Mouse (Mus musculus) small intestine, adult 2 months (tissue): Measurements from ENCODE around the gene Nck1. TPM values are rescaled to one million over a fixed set of nuclear protein-coding genes. Genes with fewer than 3 reads are reported as not detected.

Experiments
- H3K27ac ChIP-seq: fragments of 200-500 bp; 2 replicates; pipeline ENCODE4 v1.5.1; 2012; ENCODE audit warnings: low read depth, low read length, control low read depth, inconsistent platforms; ENCODE audit not compliant: insufficient read depth
- H3K27me3 ChIP-seq: fragments of 200-500 bp; 2 replicates; pipeline ENCODE4 v1.6.1; 2012; ENCODE audit warnings: mild to moderate bottlenecking, moderate library complexity, low read length, inconsistent platforms; ENCODE audit not compliant: control insufficient read depth, insufficient read depth
- H3K36me3 ChIP-seq: fragments of 200-500 bp; 2 replicates; pipeline ENCODE4 v1.6.1; 2012; ENCODE audit warnings: mild to moderate bottlenecking, low read length, control low read depth, inconsistent platforms; ENCODE audit not compliant: control insufficient read depth, insufficient read depth
- H3K4me1 ChIP-seq: fragments of 200-500 bp; 2 replicates; pipeline ENCODE4 v1.6.1; 2012; ENCODE audit warnings: low read length, inconsistent platforms, mixed read lengths; ENCODE audit not compliant: control insufficient read depth, insufficient read depth, insufficient read length
- H3K4me3 ChIP-seq: fragments of 200-500 bp; 2 replicates; pipeline ENCODE4 v1.5.1; 2012; ENCODE audit warnings: low read depth, mild to moderate bottlenecking, control low read depth, inconsistent platforms, low read length, moderate library complexity
- CTCF ChIP-seq: fragments of 200-500 bp; IDR thresholded peaks from 2 replicates; pipeline ENCODE4 v1.5.1; 2012; ENCODE audit warnings: low read depth, mild to moderate bottlenecking, control low read depth, inconsistent platforms, low read length, moderate library complexity, mixed read lengths; ENCODE audit not compliant: insufficient replicate concordance, insufficient read length; ENCODE audit errors: extremely low read depth
- POLR2A ChIP-seq: fragments of 200-500 bp; IDR thresholded peaks from 2 replicates; pipeline ENCODE4 v1.6.1; 2012; ENCODE audit warnings: low read depth, mild to moderate bottlenecking, control low read depth, inconsistent platforms, low read length, moderate library complexity
- WGBS: fragments of 180-500 bp; shearing (Covaris S2); methylation state at CpG from one replicate; pipeline ENCODE4 v1.1.7; 2018; 5-methylcytosine and 5-hydroxymethylcytosine counted together
- polyA plus RNA-seq: library from polyadenylated mRNA; depleted of rRNA; stranded (reverse); fragments of >200 nt; gene quantifications from 2 replicates; pipeline ENCODE4 v1.2.3, GENCODE M21; 2012; rRNA removed

Nck1 gene
- 0.19 and 0.71 TPM in 2 replicates for polyA plus RNA-seq

DNA sequence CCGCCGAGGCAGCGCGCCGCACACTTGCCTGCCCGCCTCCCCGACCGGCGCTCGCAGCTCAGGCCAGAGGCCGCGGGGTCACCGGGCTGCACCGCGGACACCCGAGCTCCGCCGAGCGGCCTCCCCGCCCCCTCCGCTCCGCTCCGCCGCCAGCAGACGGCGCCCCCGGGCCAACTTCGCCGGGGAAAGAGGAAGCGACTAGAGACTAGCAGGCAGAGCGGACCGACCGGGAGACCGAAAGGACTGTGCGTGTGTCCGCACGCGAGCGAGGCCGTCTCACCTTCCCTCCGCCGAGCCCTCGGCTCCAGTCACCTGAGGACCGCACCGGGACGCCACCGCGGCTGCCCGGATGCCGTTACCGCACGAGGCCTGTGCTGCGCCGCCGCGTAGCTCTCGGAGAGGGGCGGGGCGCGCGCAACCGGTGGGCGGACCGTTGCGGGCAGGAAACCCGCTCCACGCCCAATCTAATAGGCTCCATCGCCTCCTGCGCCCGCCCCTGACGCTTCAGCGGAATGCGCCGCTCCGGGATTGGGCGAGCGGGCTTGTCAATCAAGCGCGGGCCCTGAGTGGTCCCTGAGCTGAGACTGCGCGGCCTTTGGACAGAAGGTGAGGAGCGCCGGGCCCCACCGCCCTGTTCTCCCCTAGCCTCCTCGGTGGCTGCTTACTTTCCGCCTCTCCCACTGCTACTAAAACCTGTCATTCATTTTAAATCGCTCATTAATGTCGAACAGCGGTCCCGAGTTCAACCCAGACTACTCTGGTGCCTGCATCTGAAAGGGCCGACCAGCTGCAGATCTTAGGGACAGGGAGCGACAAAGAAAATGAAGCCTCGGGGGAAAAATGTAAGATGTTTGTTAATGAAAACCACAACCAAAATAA lies at the start of gene Nck1:
Gene Nck1 (minus strand): TSS at position 420 of the 879 bp plus-strand sequence.
- Histone ChIP-seq H3K27ac (peak within 1 kb of the TSS; percentile 95), H3K36me3 (no peaks in the 10 kb centered on the region), H3K27me3 (no peaks in the 10 kb centered on the region), H3K4me3 (peak within 1 kb of the TSS; percentile 82), H3K4me1 (no peaks in the 10 kb centered on the region; the same call in 1 of the 2 replicates)
- TF ChIP-seq CTCF (peak; percentile 63), POLR2A (peak; percentile 83)
- under 1% methylated on average over 91 of the region's 93 CpGs for whole genome bisulfite sequencing

DNA sequence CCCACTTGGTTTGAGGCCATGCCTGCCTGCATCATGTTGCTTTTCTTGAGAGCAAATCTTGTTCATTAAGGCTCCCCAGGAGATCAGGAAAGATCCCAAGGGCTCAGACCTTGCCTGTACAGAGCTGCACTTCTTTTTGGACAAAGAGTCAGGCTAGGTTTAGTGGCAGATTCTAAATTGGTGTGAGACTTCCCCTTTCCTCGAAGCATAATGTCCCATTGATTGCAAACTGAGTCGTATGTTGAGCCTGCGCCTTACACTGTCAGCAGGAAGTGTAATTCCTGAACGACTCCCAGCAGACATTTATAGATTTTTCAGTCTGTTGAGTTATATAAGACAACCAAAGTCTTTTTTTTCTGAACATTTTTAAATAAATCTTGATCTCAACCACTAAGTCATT lies 44.5 kb upstream of the Nck1 start:
- H3K27ac ChIP-seq, result no peak overlapping the region
- H3K4me3 ChIP-seq, result no peak overlapping the region
- H3K36me3 ChIP-seq, result no peaks in the 10 kb centered on the region
- 45% methylated on average over 4 of the region's 4 CpGs for WGBS
- no peaks in the 10 kb centered on the region for H3K4me1 ChIP-seq
- TF ChIP-seq POLR2A (no peak), CTCF (no peak)
- no peaks in the 10 kb centered on the region for H3K27me3 ChIP-seq

DNA sequence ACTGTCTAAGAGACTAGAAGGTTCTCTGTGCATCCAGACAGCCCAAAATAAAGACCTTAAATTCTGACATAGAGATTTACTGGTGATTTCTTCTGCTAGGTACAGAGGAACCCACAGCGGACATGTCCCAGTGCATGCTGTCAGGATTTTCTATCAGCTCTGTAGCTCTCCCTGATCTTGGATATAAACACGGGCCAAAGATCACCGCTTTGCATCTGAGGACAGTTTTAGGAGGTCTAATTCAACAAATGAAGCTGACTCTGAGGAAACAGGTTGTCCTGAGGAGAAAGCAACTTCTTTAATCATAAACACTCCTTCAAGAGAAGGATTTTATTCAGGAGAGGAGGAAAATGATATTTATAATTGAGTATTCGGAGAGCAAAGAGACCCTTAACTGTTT lies 38.1 kb upstream of the Nck1 start:
- no peaks in the 10 kb centered on the region for H3K27me3 ChIP-seq
- H3K36me3 ChIP-seq, result no peaks in the 10 kb centered on the region
- 28% methylated on average over 4 of the region's 4 CpGs for WGBS
- peaks cover 11% of the 10 kb centered on the region for H3K4me1 ChIP-seq
- no peak overlapping the region for H3K4me3 ChIP-seq
- H3K27ac ChIP-seq, result 0 out of 2 replicates have a peak overlapping the region, but pooled peaks have one; percentile 46
- TF ChIP-seq POLR2A (no peak), CTCF (no peak)

DNA sequence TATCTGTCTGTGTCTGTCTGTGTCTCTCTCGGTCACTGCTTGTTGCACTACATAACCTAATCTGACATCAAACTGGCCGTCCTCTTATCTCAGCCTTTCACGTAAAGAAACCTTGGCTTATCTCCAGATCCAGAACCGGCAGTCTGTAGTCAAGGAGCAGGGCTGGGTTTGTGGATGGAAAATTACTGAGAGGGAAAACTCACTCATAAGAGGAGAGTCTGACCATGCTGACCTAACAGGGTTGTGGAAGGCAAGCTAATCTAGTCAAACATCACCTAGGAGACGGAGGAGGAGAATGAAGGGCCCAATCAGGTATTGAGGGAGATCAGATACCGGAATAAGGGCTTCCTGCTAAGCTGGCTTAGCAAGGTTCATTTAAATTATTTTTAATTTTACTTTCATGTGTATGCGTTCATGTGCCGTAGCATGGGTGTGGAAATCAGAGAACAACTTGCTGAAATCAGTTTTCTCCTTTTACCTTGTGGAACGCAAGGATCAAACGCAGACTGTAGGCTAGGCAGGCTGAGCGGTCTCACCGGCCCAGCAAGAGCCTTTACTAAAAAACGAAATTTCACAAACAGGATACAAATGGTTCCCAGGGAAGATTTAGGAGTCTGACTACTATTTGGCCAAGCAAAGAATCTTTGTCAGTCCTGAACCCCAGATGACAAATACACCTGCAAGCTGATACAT lies 37.1 kb upstream of the Nck1 start:
- Histone ChIP-seq H3K36me3 (no peaks in the 10 kb centered on the region), H3K27ac (peak overlapping the region; percentile 46), H3K4me1 (peaks cover 11% of the 10 kb centered on the region), H3K4me3 (peak overlapping the region; percentile 13; the same call in 1 of the 2 replicates), H3K27me3 (no peaks in the 10 kb centered on the region)
- 21% methylated on average over 13 of the region's 13 CpGs for WGBS
- TF ChIP-seq POLR2A, result no peak
- TF ChIP-seq CTCF, result no peak

DNA sequence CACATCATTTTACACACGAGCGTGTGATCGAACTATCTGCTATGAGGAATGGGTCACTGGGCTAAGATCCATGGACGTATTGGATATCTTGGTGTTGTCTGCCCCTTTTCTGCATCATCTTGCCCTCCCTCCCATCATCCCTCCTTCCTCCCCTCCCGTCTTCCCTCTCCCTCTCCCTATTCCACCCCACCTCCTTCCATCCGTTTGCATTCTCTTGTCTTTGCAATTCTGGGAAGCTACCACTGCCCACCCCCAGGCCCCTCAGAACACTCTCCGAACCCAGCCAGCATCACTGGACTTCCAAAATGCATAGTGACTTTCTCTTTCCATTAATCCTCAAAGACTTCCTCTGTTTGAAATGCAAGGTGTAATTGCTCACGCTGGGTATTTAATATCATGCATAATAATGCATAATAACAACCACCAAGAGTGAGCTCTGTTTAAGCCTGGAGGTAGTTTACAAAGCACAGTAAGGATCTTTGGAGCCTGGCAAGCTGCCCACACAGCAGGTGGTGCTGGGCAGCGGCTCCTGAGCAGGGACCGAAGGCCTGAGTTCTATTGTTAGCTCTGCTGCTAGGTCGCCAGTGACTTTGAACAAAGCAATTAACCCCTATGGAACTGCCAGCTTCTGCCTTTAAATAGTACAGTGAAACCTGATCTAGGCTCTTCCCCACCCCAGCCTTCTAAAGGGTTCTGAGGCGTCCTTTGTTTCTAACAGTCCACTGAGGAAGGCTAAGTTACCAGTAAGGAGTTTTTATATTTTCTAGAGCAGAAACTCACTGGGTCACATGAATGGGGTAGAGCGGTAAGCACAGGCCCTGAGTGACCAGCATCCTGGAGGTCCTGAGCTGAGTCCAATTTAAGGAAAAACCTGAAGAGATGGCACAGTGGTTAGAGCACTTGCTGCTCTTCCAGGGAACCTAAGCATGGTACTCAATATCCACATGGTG lies 35.9 kb upstream of the Nck1 start:
- H3K27ac ChIP-seq, result peak overlapping the region; percentile 66
- TF ChIP-seq POLR2A (no peak), CTCF (no peak)
- no peak overlapping the region for H3K4me3 ChIP-seq
- no peaks in the 10 kb centered on the region for H3K36me3 ChIP-seq
- 23% methylated on average over 13 of the region's 13 CpGs for WGBS
- H3K27me3 ChIP-seq, result no peaks in the 10 kb centered on the region
- H3K4me1 ChIP-seq, result peaks cover 13% of the 10 kb centered on the region

DNA sequence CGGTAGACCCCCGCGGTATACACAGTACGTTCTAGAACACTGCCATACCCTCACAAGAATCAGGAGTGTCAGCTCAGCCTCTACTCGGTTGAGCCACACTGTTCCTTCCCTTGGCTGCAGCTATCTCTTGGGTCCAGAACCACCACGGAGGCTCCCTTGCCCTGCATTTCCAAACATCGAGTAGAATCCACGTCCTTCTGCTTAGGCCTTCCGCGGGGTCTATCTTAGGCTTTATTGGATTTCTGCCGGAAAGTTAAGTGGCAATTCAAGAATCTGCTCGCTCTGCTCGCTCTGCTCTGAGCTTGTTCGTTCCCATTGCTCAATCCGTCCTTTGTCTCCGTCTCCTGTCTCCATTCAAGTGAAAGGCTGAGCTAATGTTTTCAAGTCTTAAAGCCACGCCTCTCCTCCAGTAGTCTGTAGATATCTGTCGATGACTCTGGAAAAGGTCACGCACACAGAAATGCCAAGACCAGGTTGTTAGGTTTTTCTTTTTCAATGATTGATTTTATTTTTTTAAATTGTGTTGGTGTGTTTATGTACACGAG lies 34.3 kb upstream of the Nck1 start:
- TF ChIP-seq POLR2A (no peak), CTCF (no peak)
- Histone ChIP-seq H3K27ac (peak overlapping the region; percentile 52), H3K4me3 (peak overlapping the region; percentile 57), H3K36me3 (no peaks in the 10 kb centered on the region), H3K27me3 (no peaks in the 10 kb centered on the region), H3K4me1 (peaks cover 13% of the 10 kb centered on the region)
- WGBS, result 29% methylated on average over 20 of the region's 20 CpGs
